Mouse (Mus musculus) kidney, postnatal 0 days (tissue): ENCODE measurements around the gene Pxdn. TPM values are rescaled to one million over a fixed set of nuclear protein-coding genes. Genes with fewer than 3 reads are reported as not detected.

ENCODE experiments used
- ATAC-seq: fragments of 200-750 bp; cut with Nextera tagmentation; replicated peaks from 2 replicates; pipeline ENCODE4 v1.8.0; 2017; ENCODE audit warnings: low read depth, moderate number of reproducible peaks, moderate TSS enrichment, moderate library complexity; ENCODE audit not compliant: low FRiP score
- DNase-seq: peaks from one replicate; pipeline ENCODE4 v3.0.0-alpha.2; 2016; ENCODE audit warnings: low spot score
- H3K27ac ChIP-seq: fragments of 300-500 bp; sonication (generic); 2 replicates; pipeline ENCODE4 v1.5.1; 2014; ENCODE audit warnings: mild to moderate bottlenecking
- H3K27me3 ChIP-seq: fragments of 300-500 bp; sonication (generic); 2 replicates; pipeline ENCODE4 v1.6.1; 2014; ENCODE audit warnings: low read length, mixed read lengths; ENCODE audit not compliant: insufficient read depth
- H3K36me3 ChIP-seq: fragments of 300-500 bp; sonication (generic); 2 replicates; pipeline ENCODE4 v1.6.1; 2014; ENCODE audit warnings: low read length, mixed read lengths; ENCODE audit not compliant: insufficient read depth
- H3K4me1 ChIP-seq: fragments of 300-500 bp; sonication (generic); replicated peaks from 2 replicates; pipeline ENCODE4 v1.6.1; 2014; ENCODE audit warnings: antibody characterized with exemption, low read length, mixed read lengths; ENCODE audit not compliant: insufficient read depth
- H3K4me2 ChIP-seq: fragments of 300-500 bp; sonication (generic); 2 replicates; pipeline ENCODE4 v1.6.1; 2014; ENCODE audit warnings: mild to moderate bottlenecking, low read length, moderate library complexity, mixed read lengths
- H3K4me3 ChIP-seq: fragments of 300-500 bp; sonication (generic); replicated peaks from 2 replicates; pipeline ENCODE4 v1.5.1; 2014; ENCODE audit warnings: low read depth, low read length
- H3K9ac ChIP-seq: fragments of 300-500 bp; sonication (generic); 2 replicates; pipeline ENCODE4 v1.6.1; 2014; ENCODE audit warnings: low read depth, low read length
- H3K9me3 ChIP-seq: fragments of 300-500 bp; sonication (generic); replicated peaks from 2 replicates; pipeline ENCODE4 v1.6.1; 2016; ENCODE audit warnings: low read length, inconsistent platforms, mixed read lengths
- CTCF ChIP-seq: IDR thresholded peaks from 2 replicates; pipeline ENCODE4 v1.5.1; 2016; ENCODE audit warnings: antibody characterized with exemption, low read depth, mild to moderate bottlenecking, moderate library complexity
- WGBS: fragments of 180-500 bp; shearing (Covaris S2); extraction: QIAGEN DNeasy Blood & Tissue Kit; methylation state at CpG from one replicate; pipeline ENCODE4 v1.1.7; 2014; 5-methylcytosine and 5-hydroxymethylcytosine counted together
- polyA plus RNA-seq: library from polyadenylated mRNA; unstranded; fragments of >200 nt; fragmentation: Nextera tagmentation; extraction: Ambion mirVana; gene quantifications from 2 replicates; pipeline ENCODE4 v1.2.1, GENCODE M21; 2015

Gene Pxdn
- polyA plus RNA-seq, 1 experiment from 2014 or later: 49.9 TPM

GRCm38 (mm10) chr12:30054761-30055540 lies 117.5 kb downstream of the Pxdn start:
- Histone ChIP-seq H3K9me3 (no peaks in the 10 kb centered on the region), H3K27ac (no peak overlapping the region), H3K27me3 (no peaks in the 10 kb centered on the region), H3K4me2 (no peak overlapping the region), H3K4me3 (no peak overlapping the region), H3K4me1 (no peaks in the 10 kb centered on the region), H3K36me3 (no peaks in the 10 kb centered on the region), H3K9ac (no peak overlapping the region)
- DNase-seq (no peak), ATAC-seq (no peak)
- no peak for TF ChIP-seq CTCF
- 75% methylated on average over 11 of the region's 11 CpGs for WGBS

- no peak for DNase-seq
- Histone ChIP-seq H3K36me3 (no peaks in the 10 kb centered on the region), H3K27me3 (no peaks in the 10 kb centered on the region), H3K4me1 (no peaks in the 10 kb centered on the region), H3K9ac (no peak overlapping the region), H3K9me3 (no peaks in the 10 kb centered on the region), H3K4me2 (no peak overlapping the region), H3K27ac (no peak overlapping the region), H3K4me3 (no peak overlapping the region)
- no peak for TF ChIP-seq CTCF
- no peak for ATAC-seq
- WGBS: 68% methylated on average over 6 of the region's 6 CpGs
Observed at GRCm38 (mm10) chr12:30058044-30058443, 120.6 kb downstream of the Pxdn start.

- no peak overlapping the region for H3K9ac ChIP-seq
- DNase-seq: no peak
- TF ChIP-seq CTCF: no peak
Observed at GRCm38 (mm10) chr12:30061503-30062117, 124.2 kb downstream of the Pxdn start.

GRCm38 (mm10) chr12:30062118-30062505 lies 124.7 kb downstream of the Pxdn start:
- no peak overlapping the region for H3K4me3 ChIP-seq
- no peak overlapping the region for H3K4me2 ChIP-seq
- no peaks in the 10 kb centered on the region for H3K36me3 ChIP-seq
- ATAC-seq (no peak), DNase-seq (no peak)
- H3K4me1 ChIP-seq: no peaks in the 10 kb centered on the region
- H3K27me3 ChIP-seq: no peaks in the 10 kb centered on the region
- no peak for TF ChIP-seq CTCF
- H3K9ac ChIP-seq: no peak overlapping the region
- 28% methylated on average over 6 of the region's 6 CpGs for WGBS
- no peaks in the 10 kb centered on the region for H3K9me3 ChIP-seq
- no peak overlapping the region for H3K27ac ChIP-seq

More at GRCm38 (mm10) chr12:30061503-30062117, 124.2 kb downstream of the Pxdn start:
- no peak overlapping the region for H3K4me2 ChIP-seq
- no peak overlapping the region for H3K4me3 ChIP-seq
- no peaks in the 10 kb centered on the region for H3K27me3 ChIP-seq
- no peaks in the 10 kb centered on the region for H3K9me3 ChIP-seq
- H3K36me3 ChIP-seq: no peaks in the 10 kb centered on the region
- 31% methylated on average over 1 of the region's 1 CpGs for WGBS
- H3K4me1 ChIP-seq: no peaks in the 10 kb centered on the region
- no peak for ATAC-seq
- H3K27ac ChIP-seq: no peak overlapping the region

Other genes starting within 250 kb of the Pxdn start
- gene Tpo, start 195.0 kb downstream of the Pxdn start, polyA plus RNA-seq: not detected in 2 replicates